Mouse (Mus musculus) liver, embryonic 14.5 days (tissue): ENCODE measurements at regions not wholly inside any gene's neighbourhood (a gene's known extent, or its start where the extent isn't known, plus 50 kb on each side); places are given as distances from the start of the nearest gene placed in this dataset.

Source experiments
- CTCF ChIP-seq: IDR thresholded peaks from 2 replicates; pipeline ENCODE4 v1.5.1; 2016; ENCODE audit warnings: antibody characterized with exemption, low read depth, control low read depth
- EP300 ChIP-seq: IDR thresholded peaks from 2 replicates; pipeline ENCODE4 v1.6.1; 2016; ENCODE audit warnings: antibody characterized with exemption, low read depth

DNA sequence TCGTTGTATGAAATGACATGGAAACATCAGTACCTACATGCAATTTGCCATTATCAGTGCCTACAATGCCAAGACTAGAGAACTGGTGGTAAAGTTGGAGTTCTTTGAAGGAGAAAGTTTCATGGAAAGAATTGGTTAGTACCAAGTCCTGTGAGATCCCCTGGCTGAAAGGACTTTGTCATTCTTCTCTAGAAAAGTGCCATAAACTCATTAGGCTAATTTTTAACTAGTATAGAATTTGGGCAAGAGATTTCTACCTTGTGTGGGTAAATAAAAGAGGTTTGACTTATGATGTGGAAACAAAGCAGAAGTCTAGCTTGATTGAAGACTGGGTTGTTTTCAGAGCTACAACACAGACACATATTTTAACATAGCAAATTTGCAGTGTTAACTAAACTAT is 131.4 kb upstream of the Ccn2 start:
- TF ChIP-seq CTCF (no peak), EP300 (no peak)
